Mouse (Mus musculus) right cerebral cortex, postnatal 4 days (tissue): Measurements from ENCODE around the gene Csnk1e.
A peak's percentile ranks its signal among the peaks of the same experiment; 100 is the strongest.
"Not testable (repeated sequence)": the region's sequence is repeated elsewhere in the genome, so short reads cannot be mapped to it uniquely, and the experiment has no call there.

ENCODE experiments used
- DNase-seq: peaks from one replicate; pipeline ENCODE4 v3.0.0-alpha.2; 2022

Csnk1e gene

DNA sequence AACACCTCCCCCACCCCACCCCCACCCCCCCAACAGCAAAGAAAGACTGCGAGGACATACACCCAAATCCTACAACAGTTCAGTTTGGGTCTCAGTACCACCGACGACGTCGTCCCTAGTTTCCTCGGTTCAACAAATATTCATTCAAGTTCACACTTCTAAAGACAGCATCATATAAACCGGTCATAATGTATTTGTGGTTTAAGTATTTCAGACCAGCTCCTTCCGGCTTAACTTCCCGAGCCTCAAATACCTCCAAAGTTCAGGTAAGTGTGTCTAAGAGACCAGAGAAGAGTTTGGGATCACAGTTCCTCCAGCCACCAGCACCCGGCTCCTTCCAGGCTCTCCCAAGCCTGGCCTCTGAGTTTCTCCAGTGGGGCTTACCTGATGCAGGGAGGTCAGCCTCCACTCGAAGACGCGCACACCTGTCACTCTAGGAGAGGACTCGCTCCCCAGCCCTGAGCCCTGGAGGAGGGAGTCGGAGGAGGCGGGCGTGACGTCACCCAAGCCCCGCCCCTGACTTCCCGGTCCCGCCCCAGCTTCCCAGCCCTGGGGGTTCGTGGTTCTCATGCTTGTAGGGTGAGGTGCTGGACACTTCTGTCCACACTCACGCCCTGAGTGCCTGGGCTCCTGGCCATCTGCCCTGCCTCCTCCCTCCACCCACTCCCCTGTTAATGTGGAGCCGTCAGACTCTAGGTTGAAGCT lies at the start of gene Csnk1e:
Gene Csnk1e, minus strand, starts transcription at position 461 of the 705 bp plus-strand sequence.
- no peak for DNase-seq

DNA sequence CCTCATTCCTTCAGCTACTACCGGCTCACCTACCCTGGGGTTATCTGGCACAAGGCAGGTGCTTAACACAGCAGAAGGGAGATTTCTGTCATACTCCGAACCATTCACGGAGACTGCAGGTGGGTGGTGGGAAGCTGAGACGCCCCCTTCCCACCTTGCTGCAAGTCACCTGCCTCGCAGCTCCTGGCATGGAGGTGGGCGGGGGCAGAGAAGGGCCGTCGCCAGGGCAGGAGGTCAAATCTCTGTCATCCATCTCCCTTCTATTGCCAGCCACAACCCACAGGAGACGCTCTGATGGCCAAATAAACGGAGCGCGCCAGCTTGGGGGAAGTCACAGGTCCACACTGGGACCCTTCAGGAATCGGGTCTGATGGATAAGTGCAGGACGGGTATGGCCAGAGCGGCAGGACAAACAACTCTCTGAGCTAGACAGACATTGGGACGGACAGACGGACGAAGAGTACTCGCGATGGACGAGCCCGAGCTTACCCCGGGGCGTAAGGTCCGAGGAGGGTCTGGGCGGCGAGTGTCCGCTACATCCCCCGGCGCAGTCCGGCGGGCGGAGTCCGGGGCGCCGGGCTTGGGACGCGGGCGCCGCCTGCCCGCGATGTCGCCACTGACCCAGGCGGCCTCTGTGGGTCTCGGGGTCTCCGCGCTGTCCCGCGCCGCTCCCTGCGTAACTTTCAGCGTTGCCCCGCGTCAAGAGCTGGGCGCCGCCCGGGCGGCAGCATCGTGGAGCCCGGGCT lies 49.5 kb upstream of the Csnk1e start, which contains the start of gene Kcnj4:
Gene Kcnj4, minus strand, starts transcription at position 535 of the 746 bp plus-strand sequence.
- no peak for DNase-seq

DNA sequence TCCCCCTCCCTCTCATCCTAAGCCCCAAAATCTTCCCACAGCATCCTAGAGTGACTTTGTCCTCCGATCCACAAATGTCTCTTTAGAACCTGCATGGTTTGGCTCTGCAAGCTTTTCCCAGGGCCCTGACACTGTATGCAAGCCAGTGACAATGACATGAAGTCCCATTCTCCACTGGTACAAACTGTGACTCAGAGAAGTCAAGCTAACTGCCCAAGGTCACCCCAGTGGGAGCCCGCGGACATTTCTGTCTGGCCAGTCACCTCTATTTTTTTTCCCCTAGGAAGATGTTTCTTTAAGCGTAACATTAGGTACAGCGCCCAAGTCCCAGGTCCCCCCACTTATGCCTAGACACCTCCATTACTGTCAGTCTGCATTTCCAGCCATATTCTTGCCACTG lies 48.1 kb upstream of the Csnk1e start:
- DNase-seq: no peak

DNA sequence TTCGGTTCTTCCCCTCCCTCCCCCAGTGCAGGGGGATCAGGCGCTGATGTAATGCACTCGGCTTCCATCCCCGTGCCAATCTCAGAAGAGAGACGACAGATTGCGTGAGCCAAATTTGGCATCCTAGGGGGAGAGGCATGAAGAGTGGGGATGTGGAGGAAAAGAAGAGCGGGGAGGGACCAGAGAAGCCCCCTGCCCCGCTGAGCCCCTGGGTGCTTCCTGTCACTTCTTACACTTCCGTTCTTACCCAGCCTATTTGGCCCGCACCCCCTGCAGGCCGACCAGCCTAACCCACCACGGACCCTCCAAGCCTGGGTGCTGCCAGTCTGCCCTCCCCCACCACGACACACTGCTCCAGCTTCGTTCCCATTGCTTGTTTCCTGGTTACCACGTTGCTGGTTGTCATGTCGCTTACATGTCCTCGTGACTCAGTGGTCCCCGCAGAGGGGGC lies 47.5 kb upstream of the Csnk1e start:
- DNase-seq: peak; percentile 55

DNA sequence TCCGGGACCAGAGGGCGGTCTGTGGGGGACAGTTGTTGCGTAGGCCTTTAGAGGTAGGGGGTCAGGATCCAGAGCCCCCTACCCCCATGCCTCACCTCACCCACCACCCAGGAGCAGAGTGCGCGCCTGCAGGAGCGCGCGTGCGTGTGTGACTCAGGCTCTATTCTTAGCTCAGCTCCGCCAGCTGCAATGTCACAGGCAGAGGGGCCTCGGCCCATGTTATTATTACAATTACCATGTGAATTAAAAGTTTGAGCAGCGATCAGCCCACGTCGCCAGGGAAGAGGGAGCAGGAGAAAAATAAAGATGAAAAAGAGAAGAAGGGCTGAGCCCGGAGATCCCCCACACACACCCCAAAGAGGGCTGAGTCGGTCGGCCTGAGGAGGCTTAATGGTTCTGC lies 44.7 kb upstream of the Csnk1e start:
- no peak for DNase-seq

DNA sequence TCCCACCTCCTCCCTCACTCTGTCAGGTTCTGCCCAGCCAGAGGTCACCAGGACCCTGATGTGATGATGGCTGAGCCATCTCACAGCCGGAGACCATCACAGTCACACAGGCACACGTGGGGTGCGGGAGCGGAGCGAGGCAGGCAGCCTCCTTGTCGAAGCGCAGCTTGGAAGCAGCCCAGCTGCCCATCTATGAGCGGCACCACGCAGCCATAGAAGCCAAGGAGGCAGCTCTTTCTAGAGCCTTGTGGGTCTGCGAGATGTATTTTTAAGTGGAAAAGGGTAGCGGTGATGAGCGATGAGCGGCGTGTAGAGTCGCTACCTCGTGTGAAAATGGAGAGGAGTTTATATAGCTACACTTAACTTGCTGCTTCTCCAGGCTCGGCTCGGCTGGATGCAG lies 38.2 kb upstream of the Csnk1e start:
- peak; percentile 42 for DNase-seq

DNA sequence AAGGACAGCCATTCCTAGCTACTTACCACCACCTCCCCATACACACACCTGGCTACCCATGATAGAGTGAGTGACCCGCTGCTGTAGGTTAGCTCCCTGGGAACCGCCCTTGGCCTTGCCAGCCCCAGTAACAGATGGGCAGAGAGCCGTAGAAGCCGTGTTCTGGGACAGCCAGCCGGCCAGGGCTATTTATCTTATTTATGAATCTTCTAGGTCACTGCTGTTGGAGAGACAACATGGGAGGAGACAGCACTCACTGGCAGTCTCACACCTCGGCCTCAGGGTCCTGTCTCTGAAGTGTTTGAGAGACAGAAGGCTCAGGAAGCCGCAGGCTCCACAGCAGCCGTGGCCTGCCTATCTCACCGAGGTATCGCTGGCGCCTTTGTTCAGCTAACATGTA lies 34.1 kb upstream of the Csnk1e start:
- no peak for DNase-seq

DNA sequence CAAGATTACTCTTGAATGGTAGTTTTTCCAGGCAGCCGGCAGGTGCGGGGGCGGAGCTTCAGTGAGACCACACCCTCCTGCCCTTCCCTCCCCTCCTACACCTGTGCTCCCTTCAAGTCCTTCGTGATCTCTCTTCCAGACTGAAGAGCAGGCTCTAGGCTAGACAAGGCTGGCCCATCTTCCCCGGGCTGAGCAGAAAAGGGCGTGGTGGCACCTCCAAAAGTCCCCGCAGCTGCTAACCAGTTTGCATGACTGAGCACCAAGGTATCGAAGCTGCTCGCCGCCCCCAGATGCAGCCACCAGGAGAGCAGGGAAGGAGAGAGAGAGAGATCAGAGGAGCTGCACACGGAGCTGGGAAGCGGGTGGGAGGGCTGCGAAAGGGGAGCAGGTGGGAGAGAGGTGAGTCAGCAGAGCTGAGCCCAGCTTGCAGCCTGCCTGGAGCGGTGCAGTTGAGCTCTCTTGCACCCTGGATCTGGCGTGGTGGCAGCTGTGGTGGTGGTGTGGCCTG lies 25.9 kb upstream of the Csnk1e start:
- no peak for DNase-seq

DNA sequence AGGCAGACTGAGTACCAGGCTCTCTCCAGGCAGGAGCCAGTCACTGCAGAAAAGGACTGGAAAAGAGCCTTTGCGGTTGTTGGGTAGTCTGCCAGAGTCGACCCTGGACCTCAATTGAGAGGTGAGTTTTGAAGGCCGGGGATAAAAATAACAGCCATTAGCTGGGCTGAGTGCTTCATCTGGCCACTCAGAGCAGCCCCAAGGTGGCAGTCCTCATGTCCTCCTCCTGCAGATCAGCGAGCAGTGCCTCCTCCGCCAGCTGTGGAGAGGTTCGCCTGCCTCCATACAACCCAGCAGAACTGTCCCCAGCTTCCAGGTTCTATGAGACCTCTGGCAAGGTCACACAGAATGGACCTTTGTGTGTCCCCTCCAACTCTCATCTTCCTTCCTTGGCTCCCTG lies 21.9 kb upstream of the Csnk1e start:
- DNase-seq: no peak

DNA sequence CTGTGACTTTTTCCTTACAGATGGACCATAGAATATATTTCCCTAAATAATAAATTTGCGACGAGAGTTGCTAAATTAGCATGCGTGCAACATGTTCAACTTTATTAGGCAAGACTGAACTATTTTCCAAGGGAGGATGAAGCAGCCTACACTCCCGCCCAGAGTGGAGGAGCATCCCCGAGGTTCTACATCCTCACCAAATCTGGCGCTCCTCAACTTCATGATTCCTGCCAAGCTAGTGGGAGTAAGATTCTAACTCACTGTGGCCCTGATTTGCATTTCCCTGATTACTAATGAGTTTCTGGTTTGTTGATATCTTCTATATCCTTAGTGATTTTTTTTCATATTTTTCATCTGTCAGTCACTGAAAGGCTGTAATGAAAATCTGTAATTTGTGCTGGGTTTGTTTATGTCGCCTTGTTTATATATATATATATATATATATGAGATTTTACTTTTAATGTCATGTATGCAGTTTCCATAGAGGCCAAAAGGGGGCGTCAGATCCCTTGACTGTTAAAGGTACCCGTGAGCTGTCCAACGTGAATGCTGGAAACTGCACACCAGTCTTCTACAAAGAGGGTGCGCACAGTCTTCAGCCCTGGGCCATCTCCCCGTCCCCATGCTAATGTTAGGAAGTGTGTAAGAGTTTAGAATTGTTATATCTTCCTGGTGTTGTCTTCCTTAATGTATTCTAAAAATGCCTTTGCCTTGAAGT lies 18.4 kb upstream of the Csnk1e start:
- no peak for DNase-seq

DNA sequence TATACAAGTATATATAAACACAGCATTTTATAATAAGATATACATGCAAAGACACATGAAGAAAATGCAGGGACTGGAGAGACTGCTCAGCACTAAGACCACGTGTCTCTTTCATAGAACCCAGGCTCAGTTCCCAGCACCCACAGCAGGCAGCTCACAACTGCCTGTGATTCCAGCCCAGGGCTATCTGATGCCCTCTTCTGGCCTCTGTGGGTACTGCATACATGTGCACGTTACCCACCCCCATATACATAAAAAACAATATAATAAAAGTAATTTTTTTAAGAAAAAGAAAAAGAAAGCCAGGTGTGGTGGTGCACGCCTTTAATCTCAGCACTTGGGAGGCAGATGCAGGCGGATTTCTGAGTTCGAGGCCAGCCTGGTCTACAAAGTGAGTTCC lies 17.7 kb upstream of the Csnk1e start:
- DNase-seq: no peak

DNA sequence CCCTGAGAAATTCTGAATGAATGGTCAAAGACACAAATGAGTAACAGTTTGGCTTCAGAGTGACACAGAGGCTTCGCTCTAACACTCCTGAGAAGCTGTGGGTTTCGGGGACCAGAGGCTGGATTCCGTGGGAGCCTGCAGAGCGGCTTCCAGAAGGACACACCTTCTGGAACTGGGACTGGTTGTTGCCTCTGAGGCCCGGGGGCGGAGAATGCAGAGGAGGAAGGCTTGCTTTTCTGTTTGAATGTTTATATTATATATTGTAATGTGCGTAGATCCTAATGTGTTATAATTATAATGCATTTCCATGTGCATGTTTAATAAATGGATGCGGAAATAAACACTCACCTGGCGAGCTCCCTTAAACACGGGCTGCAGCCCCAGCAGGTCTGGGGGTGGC lies 15.7 kb upstream of the Csnk1e start:
- DNase-seq: no peak

DNA sequence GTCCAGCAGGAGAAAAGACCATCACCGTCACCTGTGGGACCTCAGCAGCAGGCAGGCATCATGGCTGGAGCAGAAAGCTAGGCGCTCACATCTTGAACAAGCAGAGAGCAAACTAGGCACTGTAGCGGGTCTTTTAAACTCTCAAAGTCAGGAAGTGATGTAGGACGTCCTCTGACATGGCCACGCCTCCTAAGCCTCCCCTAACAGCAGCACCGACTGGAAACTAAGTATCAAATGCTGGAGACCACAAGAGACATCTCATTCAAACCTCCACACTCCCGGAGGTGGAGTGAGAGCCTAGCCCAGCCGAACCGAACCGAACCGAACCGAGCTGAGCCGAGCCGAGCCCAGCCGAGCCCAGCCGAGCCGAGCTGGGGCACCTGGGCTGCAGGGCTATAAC lies 15.2 kb upstream of the Csnk1e start:
- no peak for DNase-seq

DNA sequence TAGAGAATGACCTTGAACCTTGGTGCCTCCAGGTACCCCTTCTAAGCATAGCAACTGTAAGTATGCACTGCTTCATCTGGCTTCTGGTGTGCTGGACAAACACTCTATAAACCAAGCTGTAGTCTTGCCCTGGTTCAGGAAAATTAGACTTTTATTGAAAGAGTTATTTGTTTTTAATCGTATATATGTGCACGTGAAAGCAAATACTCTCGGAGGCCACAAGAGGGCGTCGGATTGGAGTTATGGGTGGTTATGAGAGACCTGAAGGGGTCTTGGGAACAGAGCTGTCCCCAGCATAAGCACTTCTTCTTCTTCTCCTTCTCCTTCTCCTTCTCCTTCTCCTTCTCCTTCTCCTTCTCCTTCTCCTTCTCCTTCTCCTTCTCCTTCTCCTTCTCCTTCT lies 14.2 kb upstream of the Csnk1e start:
- no peak for DNase-seq

DNA sequence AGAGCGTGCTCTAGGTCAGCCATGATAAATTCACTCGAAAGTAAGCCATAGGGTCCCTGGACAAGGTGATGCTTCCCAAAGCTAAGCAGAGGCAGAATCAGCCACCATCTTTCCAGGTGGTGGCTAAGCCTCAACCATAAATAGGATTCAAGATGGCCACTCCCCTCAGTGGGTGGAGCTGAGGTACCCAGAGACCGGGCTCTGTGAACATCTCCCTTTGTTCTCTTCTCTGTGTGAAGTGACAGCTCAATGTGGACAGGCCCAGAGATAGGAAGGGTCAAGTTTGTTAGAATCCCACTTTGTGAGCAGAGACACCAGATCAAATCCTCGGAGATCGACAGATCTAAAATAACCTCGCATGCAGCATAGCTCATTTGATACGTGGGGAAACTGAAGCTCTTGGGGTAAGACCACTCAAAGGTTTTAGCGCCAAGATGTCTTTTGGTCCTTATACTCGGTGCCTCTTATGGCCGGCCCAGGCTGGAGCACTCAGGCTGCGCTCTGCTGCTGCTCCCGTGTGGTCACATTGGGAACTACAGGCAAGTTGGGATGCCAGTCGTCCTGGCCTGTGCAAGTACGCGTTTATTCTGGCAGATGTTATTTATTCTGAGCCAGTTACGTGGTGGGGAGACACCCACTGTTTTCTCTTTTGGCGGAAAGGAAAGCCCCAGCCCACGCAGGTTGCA lies 11.4 kb upstream of the Csnk1e start:
- DNase-seq: peak; percentile 93

DNA sequence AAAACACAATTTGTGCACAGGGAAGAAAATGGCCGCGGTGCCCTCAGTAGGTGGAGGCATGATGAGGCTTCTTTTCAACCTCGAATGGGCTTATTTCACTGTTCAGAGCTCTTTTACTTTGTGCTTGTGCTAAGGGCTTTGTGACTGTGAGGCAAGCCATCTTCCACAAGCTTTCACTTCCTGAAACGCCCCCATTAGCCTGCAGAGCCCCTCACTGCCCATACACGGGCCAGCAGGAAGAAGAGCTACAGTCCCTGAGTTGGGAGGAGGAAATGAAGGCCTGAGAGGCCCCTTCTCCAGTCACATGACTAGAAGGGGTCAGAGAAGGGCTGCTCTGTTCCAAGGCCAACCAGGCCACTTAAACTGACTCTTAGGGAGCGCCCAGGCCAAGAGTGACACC lies 1.2 kb upstream of the Csnk1e start:
- DNase-seq: no peak

DNA sequence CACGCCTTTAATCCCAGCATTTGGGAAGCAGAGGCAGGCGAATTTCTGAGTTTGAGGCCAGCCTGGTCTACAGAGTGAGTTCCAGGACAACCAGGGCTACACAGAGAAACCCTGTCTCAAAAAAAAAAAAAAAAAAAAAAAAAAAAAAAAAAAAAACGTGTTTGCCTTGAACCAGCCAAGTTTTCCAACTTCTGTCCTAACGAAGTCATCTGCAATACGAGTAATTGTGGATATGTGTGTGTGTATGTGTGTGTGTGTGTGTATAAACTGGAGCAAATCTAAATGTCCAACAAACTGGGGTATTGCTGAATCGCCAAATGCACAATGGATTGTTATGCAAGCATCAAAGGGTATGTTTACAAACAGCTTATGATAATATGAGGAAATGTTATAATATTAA lies 738 bp upstream of the Csnk1e start:
- not testable (repeated sequence) for DNase-seq

DNA sequence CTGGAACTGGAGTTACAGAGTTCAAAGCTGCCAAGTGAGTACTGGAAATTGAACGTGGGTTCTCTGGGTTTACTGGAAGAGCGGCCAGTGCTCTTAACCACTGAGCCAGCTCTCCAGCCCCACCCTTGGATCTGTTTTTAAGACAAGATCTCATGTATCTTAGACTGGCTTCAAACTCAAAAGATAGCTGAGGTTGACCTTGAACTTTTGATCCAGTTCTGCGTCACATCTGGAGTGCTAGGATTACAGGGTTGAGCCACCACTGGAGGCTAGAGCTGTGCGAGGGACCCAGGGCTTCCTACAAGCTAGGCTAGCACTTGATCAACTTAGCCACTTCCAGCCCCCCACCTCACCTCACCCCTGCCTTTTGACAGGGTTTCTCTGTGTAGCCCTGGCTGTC lies 1.5 kb downstream of the Csnk1e start:
- DNase-seq: no peak

DNA sequence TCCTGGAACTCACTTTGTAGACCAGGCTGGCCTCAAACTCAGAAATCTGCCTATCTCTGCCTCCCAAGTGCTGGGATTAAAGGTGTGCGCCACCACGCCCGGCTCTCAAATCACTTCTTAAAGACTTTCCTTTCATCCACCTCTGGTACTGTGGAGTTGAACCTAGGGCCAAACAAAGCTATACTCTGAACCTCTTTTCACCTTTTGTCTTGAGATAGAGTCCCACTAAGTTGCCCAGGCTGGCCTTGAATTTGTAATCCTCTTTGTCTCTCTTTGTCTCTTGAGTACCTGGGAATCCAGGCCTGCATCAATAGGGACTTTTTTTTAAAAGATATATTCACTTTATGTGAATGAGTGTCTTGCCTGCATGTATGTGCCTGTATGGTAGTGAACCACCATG lies 7.3 kb downstream of the Csnk1e start:
- no peak for DNase-seq

DNA sequence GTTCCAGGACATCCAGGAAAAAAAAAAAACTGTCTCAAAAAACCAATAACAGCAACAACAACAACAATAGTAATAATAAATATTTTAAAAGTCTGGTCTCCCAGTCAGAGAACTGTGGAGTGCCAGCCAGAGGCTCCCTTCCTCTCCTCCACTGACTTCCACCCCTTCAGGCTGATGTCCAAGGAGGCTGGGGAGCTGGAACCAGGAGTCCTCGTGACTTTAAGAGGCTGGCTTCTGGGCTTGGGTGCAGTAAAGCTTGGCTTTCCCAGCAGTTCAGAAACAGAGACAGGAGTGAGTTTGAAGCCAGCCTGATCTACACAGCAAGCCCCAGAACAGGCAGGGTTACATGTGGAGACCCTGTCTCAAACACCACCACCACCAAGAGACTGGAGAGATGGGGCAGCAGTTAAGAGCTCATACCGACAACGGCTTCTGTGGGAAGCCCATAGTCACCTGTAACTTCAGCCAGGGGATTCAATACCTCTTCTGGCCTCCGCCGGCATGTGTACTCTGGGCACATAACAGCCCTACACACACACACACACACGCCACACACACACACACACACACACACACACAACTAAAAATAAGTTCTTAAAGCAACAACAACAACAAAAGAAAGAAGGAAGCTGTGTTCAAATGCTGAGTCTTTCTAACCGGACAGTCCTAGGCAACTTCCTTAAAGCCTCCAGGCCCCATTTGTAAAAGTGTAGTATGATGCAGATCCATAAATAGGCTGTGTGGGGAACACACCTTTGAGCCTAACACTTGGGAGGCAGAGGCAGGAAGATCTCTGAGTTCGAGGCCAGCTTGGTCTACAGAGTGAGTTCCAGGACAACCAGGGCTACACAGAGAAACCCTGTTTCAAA lies 9.3 kb downstream of the Csnk1e start:
- DNase-seq: no peak

DNA sequence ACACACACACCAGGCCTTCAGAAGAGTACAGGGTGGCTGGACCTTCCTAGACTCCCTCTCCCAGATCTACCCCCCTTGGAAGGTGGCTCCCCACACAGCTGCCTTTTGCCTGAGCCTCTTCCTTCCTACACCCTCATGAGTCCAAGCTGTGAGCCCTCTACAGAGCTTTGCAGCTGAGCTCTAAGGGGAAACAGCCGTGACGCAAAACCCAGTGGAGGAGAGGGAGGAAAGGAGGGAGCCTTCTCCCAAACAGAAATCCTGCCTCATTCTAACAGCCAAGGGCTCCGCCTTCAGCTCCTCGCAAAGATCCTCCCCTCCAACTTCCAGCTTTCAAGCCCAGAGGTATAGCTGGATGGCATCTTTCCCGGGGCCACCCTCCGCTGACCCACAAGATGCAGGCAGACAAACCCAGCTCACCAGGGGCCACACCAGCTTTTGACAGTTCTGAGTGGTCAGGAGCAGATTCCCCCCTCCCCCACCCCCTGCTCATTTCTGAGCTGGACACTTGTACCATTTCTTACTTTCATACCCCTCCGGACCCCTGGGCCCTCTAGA lies 11.4 kb downstream of the Csnk1e start:
- DNase-seq: no peak
